Mouse (Mus musculus) neural tube, embryonic 11.5 days (tissue): ENCODE results near the gene Ndufc2. TPM values are rescaled to one million over a fixed set of nuclear protein-coding genes. Genes with fewer than 3 reads are reported as not detected.

Source experiments
- ATAC-seq: fragments of 200-750 bp; cut with Nextera tagmentation; 2 replicates; pipeline ENCODE4 v1.8.0; 2017; ENCODE audit warnings: moderate number of reproducible peaks, mild to moderate bottlenecking, moderate TSS enrichment, moderate library complexity; ENCODE audit not compliant: insufficient read depth, low FRiP score, low TSS enrichment
- DNase-seq: peaks from one replicate; pipeline ENCODE4 v3.0.0-alpha.2; 2015; ENCODE audit warnings: low spot score
- H3K27ac ChIP-seq: fragments of 300-500 bp; sonication (generic); 2 replicates; pipeline ENCODE4 v1.5.1; 2014; ENCODE audit warnings: low read depth, mild to moderate bottlenecking, low read length
- H3K27me3 ChIP-seq: fragments of 300-500 bp; sonication (generic); 2 replicates; pipeline ENCODE4 v1.6.1; 2014; ENCODE audit warnings: mild to moderate bottlenecking, low read length, mixed read lengths; ENCODE audit not compliant: control insufficient read depth, insufficient read depth
- H3K36me3 ChIP-seq: fragments of 300-500 bp; sonication (generic); 2 replicates; pipeline ENCODE4 v1.6.1; 2014; ENCODE audit warnings: mild to moderate bottlenecking, low read length, moderate library complexity, mixed read lengths; ENCODE audit not compliant: control insufficient read depth, insufficient read depth
- H3K4me1 ChIP-seq: fragments of 300-500 bp; sonication (generic); 2 replicates; pipeline ENCODE4 v1.6.1; 2014; ENCODE audit warnings: low read length, mixed read lengths; ENCODE audit not compliant: control insufficient read depth, insufficient read depth
- H3K4me2 ChIP-seq: fragments of 300-500 bp; sonication (generic); 2 replicates; pipeline ENCODE4 v1.6.1; 2014; ENCODE audit warnings: low read depth, mild to moderate bottlenecking, moderate library complexity
- H3K4me3 ChIP-seq: fragments of 300-500 bp; sonication (generic); 2 replicates; pipeline ENCODE4 v1.5.1; 2014; ENCODE audit warnings: low read depth, low read length
- H3K9ac ChIP-seq: fragments of 300-500 bp; sonication (generic); 2 replicates; pipeline ENCODE4 v1.6.1; 2014; ENCODE audit warnings: mild to moderate bottlenecking, low read length
- H3K9me3 ChIP-seq: fragments of 300-500 bp; sonication (generic); 2 replicates; pipeline ENCODE4 v1.6.1; 2016; ENCODE audit warnings: low read length; ENCODE audit not compliant: control insufficient read depth
- WGBS: fragments of 180-500 bp; shearing (Covaris S2); extraction: QIAGEN DNeasy Blood & Tissue Kit; methylation state at CpG from one replicate; pipeline ENCODE4 v1.1.7; 2014; 5-methylcytosine and 5-hydroxymethylcytosine counted together
- polyA plus RNA-seq: library from polyadenylated mRNA; unstranded; fragments of >200 nt; fragmentation: Nextera tagmentation; extraction: Ambion mirVana; gene quantifications from 2 replicates; pipeline ENCODE4 v1.2.1, GENCODE M21; 2014

The Ndufc2 gene
- polyA plus RNA-seq, 1 experiment from 2014 or later: 320 TPM

DNA sequence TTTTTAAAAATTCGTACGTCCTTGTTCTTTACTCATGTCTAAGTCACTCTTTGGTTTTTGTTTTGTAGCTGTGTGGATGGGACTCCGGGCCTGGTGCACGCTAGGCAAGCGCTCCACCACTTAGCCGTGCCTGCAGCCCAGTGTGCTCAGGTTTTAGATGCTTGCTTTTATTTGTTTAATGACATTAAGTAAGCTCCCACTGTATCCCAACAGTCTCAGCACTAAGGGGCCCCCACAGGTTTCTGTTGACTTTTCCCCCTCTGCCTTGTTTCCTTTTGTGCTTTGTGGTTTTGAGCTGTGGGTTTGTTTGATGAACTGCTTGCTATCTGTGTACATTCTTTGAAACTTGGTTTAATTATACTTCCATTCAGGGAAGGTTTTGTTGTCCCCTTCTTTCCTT is 52.4 kb downstream of the Ndufc2 start:
- Histone ChIP-seq H3K9ac (no peak overlapping the region), H3K4me2 (no peak overlapping the region), H3K27ac (no peak overlapping the region), H3K4me1 (peaks cover 6% of the 10 kb centered on the region; the same call in 1 of the 2 replicates), H3K9me3 (no peaks in the 10 kb centered on the region), H3K36me3 (no peaks in the 10 kb centered on the region), H3K4me3 (no peak overlapping the region), H3K27me3 (no peaks in the 10 kb centered on the region)
- WGBS: 88% methylated on average over 6 of the region's 6 CpGs
- ATAC-seq (no peak), DNase-seq (no peak)

DNA sequence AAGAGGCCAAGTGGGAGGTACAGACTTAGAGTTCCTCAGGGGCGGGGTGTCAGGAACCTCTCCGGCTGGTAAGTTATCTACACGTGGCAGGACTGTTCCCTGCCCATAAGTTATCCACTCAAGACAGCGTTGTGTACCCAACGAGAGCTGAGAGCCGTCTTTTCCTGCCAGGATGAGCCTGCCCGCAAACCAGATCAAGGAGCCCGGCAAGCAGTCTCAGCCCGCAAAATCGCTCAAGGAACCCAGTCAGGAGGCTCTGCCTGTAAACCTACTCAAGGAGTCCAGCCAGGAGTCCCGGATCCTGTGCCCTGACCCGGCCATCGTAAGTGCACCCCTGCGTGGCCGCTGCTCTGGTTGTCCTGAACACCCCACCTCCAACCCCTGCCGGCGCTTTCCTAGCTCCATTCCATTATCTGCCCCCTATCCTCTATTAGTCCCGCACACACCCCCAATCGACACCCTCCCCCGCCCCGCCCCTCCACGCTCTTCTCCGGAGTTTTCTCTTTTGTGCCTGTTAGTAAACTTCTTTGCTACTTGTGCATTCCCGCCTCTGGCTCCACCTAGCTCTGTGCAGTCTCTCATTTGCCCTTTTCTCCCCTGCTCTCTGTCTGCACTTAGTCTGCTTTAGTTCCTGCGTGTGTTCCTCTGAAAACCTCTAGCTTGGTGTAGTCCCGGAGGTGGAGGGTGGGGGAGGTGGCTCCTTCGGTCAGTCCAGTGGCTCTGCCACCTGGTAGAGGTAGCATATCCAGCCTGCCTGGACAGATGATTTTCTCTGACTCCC is 53.5 kb downstream of the Ndufc2 start:
- DNase-seq (peak; percentile 23), ATAC-seq (no peak)
- peaks cover 6% of the 10 kb centered on the region; the same call in 1 of the 2 replicates for H3K4me1 ChIP-seq
- H3K27me3 ChIP-seq: no peaks in the 10 kb centered on the region
- WGBS: 8% methylated on average over 27 of the region's 27 CpGs
- H3K9me3 ChIP-seq: no peaks in the 10 kb centered on the region
- peak overlapping the region; percentile 65 for H3K4me2 ChIP-seq
- no peak overlapping the region for H3K27ac ChIP-seq
- H3K9ac ChIP-seq: peak overlapping the region; percentile 53
- H3K36me3 ChIP-seq: no peaks in the 10 kb centered on the region
- peak overlapping the region; percentile 31 for H3K4me3 ChIP-seq

DNA sequence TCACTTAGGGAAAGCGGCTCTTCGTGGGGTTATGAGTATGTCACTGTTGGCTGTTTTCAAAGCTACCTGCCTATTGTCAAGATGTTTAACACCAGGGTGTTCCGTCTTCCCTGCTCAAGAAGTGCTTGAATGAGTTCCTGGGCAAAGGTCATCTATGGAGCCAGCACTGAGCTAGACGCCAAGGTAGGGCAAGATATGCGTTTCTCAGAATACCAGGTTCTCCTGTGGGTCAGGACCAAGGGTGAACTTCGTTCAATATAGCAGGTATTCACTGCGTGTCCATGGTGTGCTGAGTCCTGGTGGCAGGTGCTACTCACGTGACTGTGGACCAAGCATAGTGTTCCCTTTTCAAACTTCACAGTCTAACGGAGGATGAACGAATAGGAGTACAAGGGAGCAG is 55.0 kb downstream of the Ndufc2 start:
- H3K9me3 ChIP-seq: no peaks in the 10 kb centered on the region
- 94% methylated on average over 10 of the region's 10 CpGs for WGBS
- H3K4me1 ChIP-seq: peaks cover 6% of the 10 kb centered on the region; the same call in 1 of the 2 replicates
- ATAC-seq: no peak
- no peak overlapping the region for H3K4me2 ChIP-seq
- H3K4me3 ChIP-seq: no peak overlapping the region
- no peaks in the 10 kb centered on the region for H3K27me3 ChIP-seq
- H3K36me3 ChIP-seq: no peaks in the 10 kb centered on the region
- no peak for DNase-seq
- no peak overlapping the region for H3K9ac ChIP-seq
- no peak overlapping the region for H3K27ac ChIP-seq

DNA sequence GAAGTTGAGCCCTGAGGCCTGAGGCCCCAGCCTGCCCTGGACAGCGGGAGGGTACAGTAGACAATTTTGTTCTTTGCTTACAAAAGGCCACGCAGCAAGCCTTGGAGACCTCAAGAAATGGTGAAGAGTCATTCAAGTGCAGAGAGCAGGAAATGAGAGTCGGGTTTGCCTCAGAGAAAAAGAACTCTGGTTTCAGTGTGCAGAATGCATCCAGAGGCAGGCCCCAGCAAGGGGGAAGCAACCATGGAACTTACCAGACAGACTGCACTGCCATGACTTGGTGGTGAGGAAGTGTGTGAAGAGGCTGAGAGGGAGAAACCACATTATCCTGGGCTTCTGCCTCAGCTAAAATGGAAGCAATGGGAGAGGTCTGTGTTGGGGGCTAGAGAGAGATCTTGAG is 55.8 kb downstream of the Ndufc2 start:
- ATAC-seq (no peak), DNase-seq (no peak)
- Histone ChIP-seq H3K27ac (no peak overlapping the region), H3K9me3 (no peaks in the 10 kb centered on the region), H3K4me3 (no peak overlapping the region), H3K4me1 (peaks cover 6% of the 10 kb centered on the region; the same call in 1 of the 2 replicates), H3K27me3 (no peaks in the 10 kb centered on the region), H3K4me2 (no peak overlapping the region), H3K36me3 (no peaks in the 10 kb centered on the region), H3K9ac (no peak overlapping the region)
- 77% methylated on average over 3 of the region's 3 CpGs for WGBS

Other genes starting within 250 kb of the Ndufc2 start
- gene Usp35, start 68.0 kb upstream of the Ndufc2 start, polyA plus RNA-seq: 2.8 and 3.3 TPM in 2 replicates
- 6.1 and 6.6 TPM in 2 replicates for gene Kctd21, start 67.7 kb upstream of the Ndufc2 start, polyA plus RNA-seq
- gene Alg8, start 28.4 kb upstream of the Ndufc2 start, polyA plus RNA-seq: 33.5 and 35.9 TPM in 2 replicates
- 0.17 and 0.19 TPM in 2 replicates for gene Thrsp, start 17.7 kb downstream of the Ndufc2 start, polyA plus RNA-seq
- gene Kctd14, start 51.3 kb downstream of the Ndufc2 start, polyA plus RNA-seq: 0.64 and 1.5 TPM in 2 replicates
- 65.2 and 66.6 TPM in 2 replicates for gene Ints4, start 81.0 kb downstream of the Ndufc2 start, polyA plus RNA-seq
- gene Aamdc, start 179.5 kb downstream of the Ndufc2 start, polyA plus RNA-seq: 37.0 and 41.1 TPM in 2 replicates
- 21.8 and 25.3 TPM in 2 replicates for gene Rsf1, start 179.9 kb downstream of the Ndufc2 start, polyA plus RNA-seq